ENCODE assay signal across 8 mouse cellular contexts in the genomic region with DNA sequence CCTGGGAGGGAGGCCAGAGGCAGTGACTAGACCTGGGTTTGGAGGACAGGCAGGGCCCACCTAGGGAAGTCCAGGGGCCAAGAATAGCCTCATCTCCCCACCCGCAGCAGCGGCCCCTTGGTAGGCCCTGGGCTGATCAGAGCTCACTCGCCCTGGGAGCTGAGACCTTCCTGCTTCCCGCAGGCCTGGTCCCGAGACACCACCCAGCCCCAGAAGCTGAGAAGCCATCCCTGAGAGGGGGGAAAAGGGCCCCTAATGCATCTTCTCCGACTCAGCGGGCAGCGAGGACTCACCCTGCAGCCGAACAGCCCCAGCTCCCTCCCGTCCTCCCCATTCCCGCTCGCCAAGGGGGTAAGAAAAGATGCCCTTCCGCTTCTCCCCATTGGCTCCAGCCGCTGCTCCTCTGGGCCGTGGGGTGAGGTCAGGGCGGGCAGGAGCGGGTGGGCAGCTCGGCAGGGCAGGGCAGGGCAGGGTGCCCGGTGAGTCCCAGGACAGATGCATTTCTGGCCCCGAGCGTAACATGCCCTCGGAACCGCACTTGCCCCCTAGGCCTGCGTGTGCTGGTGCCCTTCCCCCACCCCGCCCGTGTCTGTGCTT.
DNase-seq lines count a peak whose midpoint lies in the region; ATAC-seq and TF ChIP-seq lines count a peak whose summit lies in the region.

No protein-coding gene starts in this region.

- H3K9ac ChIP-seq in kidney, postnatal 0 days (ENCODE audit: low read depth, low read length): no peak overlapping the region
- H3K9ac ChIP-seq in limb, embryonic 11.5 days (ENCODE audit: low read length): peak overlapping the region; percentile 57

- H3K4me2 ChIP-seq in kidney, postnatal 0 days (ENCODE audit: low read length): peak overlapping the region; percentile 52
- peak overlapping the region; percentile 49 for H3K4me2 ChIP-seq in limb, embryonic 11.5 days (ENCODE audit: low read depth, severe bottlenecking)

- no peaks in the 10 kb centered on the region for H3K4me1 ChIP-seq in kidney, postnatal 0 days (replicated peaks; ENCODE audit: insufficient read depth, low read length)
- no peaks in the 10 kb centered on the region for H3K4me1 ChIP-seq in kidney, adult 2 months (ENCODE audit: control insufficient read depth, insufficient read depth, low read length)
- peaks cover 24% of the 10 kb centered on the region for H3K4me1 ChIP-seq in forebrain, embryonic 10.5 days
- H3K4me1 ChIP-seq in limb, embryonic 11.5 days (ENCODE audit: control insufficient read depth, insufficient read depth, low read length): peaks cover 15% of the 10 kb centered on the region
- H3K4me1 ChIP-seq in olfactory bulb, adult 2 months (ENCODE audit: control insufficient read depth, insufficient read depth, low read length): peaks cover 13% of the 10 kb centered on the region

- TF ChIP-seq POLR2A in kidney, adult 2 months (IDR thresholded peaks at IDR 0.05; ENCODE audit: low read depth, low read length): no peak
- no peak for TF ChIP-seq POLR2A in olfactory bulb, adult 2 months (IDR thresholded peaks at IDR 0.05; ENCODE audit: insufficient read depth, low read depth, low read length)

- DNase-seq in kidney, postnatal 0 days (ENCODE audit: low spot score): no peak
- no peak for DNase-seq in kidney, adult 2 months
- DNase-seq in forebrain, embryonic 10.5 days (ENCODE audit: extremely low spot score, low spot score): peak; percentile 44
- DNase-seq in limb, embryonic 11.5 days (ENCODE audit: low spot score): peak; percentile 52
- no peak for DNase-seq in yolk sac, embryonic 10.5 days (ENCODE audit: low spot score)
- no peak for DNase-seq in adrenal gland, adult 2 months
- DNase-seq in lung, adult 18-20 months: no peak

- no peaks in the 10 kb centered on the region for H3K9me3 ChIP-seq in kidney, postnatal 0 days (replicated peaks; ENCODE audit: low read length)
- no peaks in the 10 kb centered on the region for H3K9me3 ChIP-seq in forebrain, embryonic 10.5 days
- no peaks in the 10 kb centered on the region for H3K9me3 ChIP-seq in limb, embryonic 11.5 days (ENCODE audit: control insufficient read depth, low read length)

- WGBS in kidney, postnatal 0 days: 9% methylated on average over 26 of the region's 26 CpGs
- WGBS in kidney, adult 2 months: 30% methylated on average over 26 of the region's 26 CpGs
- 5% methylated on average over 26 of the region's 26 CpGs for WGBS in forebrain, embryonic 10.5 days
- 6% methylated on average over 26 of the region's 26 CpGs for WGBS in limb, embryonic 11.5 days
- 43% methylated on average over 26 of the region's 26 CpGs for WGBS in olfactory bulb, adult 2 months

- no peak overlapping the region for H3K27ac ChIP-seq in kidney, postnatal 0 days
- H3K27ac ChIP-seq in kidney, adult 2 months (ENCODE audit: insufficient read depth, low read depth, low read length): no peak overlapping the region
- peak overlapping the region; percentile 86 for H3K27ac ChIP-seq in forebrain, embryonic 10.5 days
- no peak overlapping the region for H3K27ac ChIP-seq in limb, embryonic 11.5 days (replicated peaks; ENCODE audit: low read depth, low read length)
- no peak overlapping the region for H3K27ac ChIP-seq in olfactory bulb, adult 2 months (ENCODE audit: insufficient read depth, low read depth, low read length)

- ATAC-seq in kidney, postnatal 0 days (replicated peaks; ENCODE audit: low FRiP score, low read depth): no peak
- no peak for ATAC-seq in limb, embryonic 11.5 days (ENCODE audit: insufficient number of reproducible peaks, low FRiP score, low TSS enrichment, low read depth)

- peak overlapping the region; percentile 21 for H3K4me3 ChIP-seq in kidney, postnatal 0 days (replicated peaks; ENCODE audit: low read depth, low read length)
- no peak overlapping the region for H3K4me3 ChIP-seq in kidney, adult 2 months (ENCODE audit: insufficient read depth, low read depth, low read length)
- H3K4me3 ChIP-seq in forebrain, embryonic 10.5 days: peak overlapping the region; percentile 54
- H3K4me3 ChIP-seq in limb, embryonic 11.5 days (ENCODE audit: low read depth, low read length): peak overlapping the region; percentile 24
- 0 out of 2 replicates have a peak overlapping the region, but pooled peaks have one; percentile 1 for H3K4me3 ChIP-seq in olfactory bulb, adult 2 months (ENCODE audit: insufficient read depth, low read depth, low read length)

- H3K36me3 ChIP-seq in kidney, postnatal 0 days (ENCODE audit: insufficient read depth, low read length): no peaks in the 10 kb centered on the region
- no peaks in the 10 kb centered on the region for H3K36me3 ChIP-seq in kidney, adult 2 months (ENCODE audit: control insufficient read depth, insufficient read depth, low read length)
- H3K36me3 ChIP-seq in forebrain, embryonic 10.5 days (replicated peaks): peaks cover 4% of the 10 kb centered on the region; the same call in 1 of the 2 replicates
- H3K36me3 ChIP-seq in limb, embryonic 11.5 days (ENCODE audit: control insufficient read depth, insufficient read depth, low read length): no peaks in the 10 kb centered on the region

- no peaks in the 10 kb centered on the region; the same call in 1 of the 2 replicates for H3K27me3 ChIP-seq in kidney, postnatal 0 days (ENCODE audit: insufficient read depth, low read length)
- 0 out of 2 replicates have a peak, but pooled peaks cover 1% of the 10 kb centered on the region for H3K27me3 ChIP-seq in kidney, adult 2 months (replicated peaks; ENCODE audit: control insufficient read depth, insufficient read depth, low read length)
- H3K27me3 ChIP-seq in forebrain, embryonic 10.5 days (ENCODE audit: poor library complexity, severe bottlenecking): peaks cover 64% of the 10 kb centered on the region
- H3K27me3 ChIP-seq in limb, embryonic 11.5 days (ENCODE audit: control insufficient read depth, insufficient read depth, low read length): peaks cover 7% of the 10 kb centered on the region; the same call in 1 of the 2 replicates

- TF ChIP-seq CTCF in kidney, postnatal 0 days (IDR thresholded peaks at IDR 0.05; ENCODE audit: low read depth): no peak
- no peak for TF ChIP-seq CTCF in kidney, adult 2 months (conservative IDR thresholded peaks at IDR 0.05; ENCODE audit: insufficient read depth, insufficient read length, low read depth, low read length)
- TF ChIP-seq CTCF in olfactory bulb, adult 2 months (IDR thresholded peaks at IDR 0.05; ENCODE audit: insufficient read depth, low read depth, low read length): no peak

Comparison
In these comparisons a context has a peak if more than half of its experiments do, and no peak if none do; other contexts are left out.
1. DNase-seq: peak in forebrain, embryonic 10.5 days (single experiment) and limb, embryonic 11.5 days (single experiment); none in kidney, postnatal 0 days (single experiment), kidney, adult 2 months (single experiment), yolk sac, embryonic 10.5 days (single experiment), adrenal gland, adult 2 months (single experiment) and lung, adult 18-20 months (0 of 2).